Mouse (Mus musculus) CH12.LX (cell line): Measurements from ENCODE around the gene Map1b. TPM values are rescaled to one million over a fixed set of nuclear protein-coding genes. Genes with fewer than 3 reads are reported as not detected.

Source experiments
- DNase-seq: peaks from one replicate; pipeline ENCODE4 v3.0.0-alpha.2; 2013; ENCODE audit errors: extremely low read depth
- H3K27ac ChIP-seq: 2 replicates; pipeline ENCODE4 v1.5.1; 2012; ENCODE audit warnings: low read depth, mild to moderate bottlenecking, control low read depth, moderate library complexity; ENCODE audit not compliant: insufficient read depth
- H3K27me3 ChIP-seq: replicated peaks from 2 replicates; pipeline ENCODE3; 2012; ENCODE audit warnings: inconsistent platforms
- H3K36me3 ChIP-seq, 2 experiments: replicated peaks in 1 of 2; 2 replicates each; pipeline versions ENCODE3 to v1.6.1; 2012; ENCODE audit warnings: inconsistent platforms in 1 of 2, low read length in 1 of 2, mild to moderate bottlenecking in 1 of 2, mixed read lengths in 1 of 2, moderate library complexity in 1 of 2; ENCODE audit not compliant: control insufficient read depth in 1 of 2, insufficient read depth in 1 of 2
- H3K4me1 ChIP-seq, 2 experiments: 2 replicates each; pipeline ENCODE4 v1.6.1; 2012; ENCODE audit warnings: inconsistent platforms in 1 of 2, moderate library complexity in 1 of 2; ENCODE audit not compliant: insufficient read depth in 2 of 2, control insufficient read depth in 1 of 2
- H3K4me2 ChIP-seq: 2 replicates; pipeline ENCODE4 v1.6.1; 2012; ENCODE audit warnings: low read depth, mild to moderate bottlenecking, control low read depth; ENCODE audit not compliant: poor library complexity, insufficient read depth, severe bottlenecking
- H3K4me3 ChIP-seq, 3 experiments: fragments of 150-350 bp in 1 of 3; sonication (generic) in 1 of 3; replicated peaks in 1 of 3; 2 replicates each; pipeline versions ENCODE3 to v1.5.1; 2011 to 2012; ENCODE audit warnings: low read depth in 2 of 3, low read length in 2 of 3, mild to moderate bottlenecking in 2 of 3, moderate library complexity in 2 of 3, control low read depth in 1 of 3, improper control_type of control experiment in 1 of 3, inconsistent platforms in 1 of 3, mixed read lengths in 1 of 3; ENCODE audit not compliant: poor library complexity in 1 of 3
- H3K79me2 ChIP-seq: replicated peaks from 2 replicates; pipeline ENCODE4 v1.6.1; 2012; ENCODE audit warnings: mild to moderate bottlenecking, moderate library complexity; ENCODE audit not compliant: control insufficient read depth, poor library complexity, insufficient read depth, severe bottlenecking; ENCODE audit errors: extremely low read depth
- H3K9ac ChIP-seq: 2 replicates; pipeline ENCODE4 v1.6.1; 2012; ENCODE audit warnings: low read depth, mild to moderate bottlenecking, control low read depth, moderate library complexity; ENCODE audit not compliant: insufficient read depth
- H3K9me3 ChIP-seq: replicated peaks from 2 replicates; pipeline ENCODE3; 2012; ENCODE audit warnings: low read length, inconsistent platforms, mixed read lengths
- ELF1 ChIP-seq: IDR thresholded peaks from 2 replicates; pipeline ENCODE4 v1.6.1; 2014; ENCODE audit warnings: low read depth, mild to moderate bottlenecking, inconsistent platforms, low read length, improper control_type of control experiment
- EP300 ChIP-seq: IDR thresholded peaks from 2 replicates; pipeline ENCODE4 v1.6.1; 2011; ENCODE audit warnings: low read length, improper control_type of control experiment
- ETS1 ChIP-seq: conservative IDR thresholded peaks from 2 replicates; pipeline ENCODE4 v1.6.1; 2012; ENCODE audit warnings: low read depth, mild to moderate bottlenecking, inconsistent platforms, low read length, improper control_type of control experiment, moderate library complexity
- GABPA ChIP-seq: IDR thresholded peaks from 2 replicates; pipeline ENCODE4 v1.6.1; 2012; ENCODE audit warnings: low read depth, low read length, improper control_type of control experiment, inconsistent platforms; ENCODE audit not compliant: insufficient replicate concordance
- HCFC1 ChIP-seq: IDR thresholded peaks from 2 replicates; pipeline ENCODE4 v1.6.1; 2012; ENCODE audit warnings: low read depth, mild to moderate bottlenecking, inconsistent platforms, low read length, improper control_type of control experiment
- IRF4 ChIP-seq: IDR thresholded peaks from 2 replicates; pipeline ENCODE4 v1.6.1; 2014; ENCODE audit warnings: low read depth, mild to moderate bottlenecking, inconsistent platforms, low read length, improper control_type of control experiment
- JUN ChIP-seq: IDR thresholded peaks from 2 replicates; pipeline ENCODE4 v1.6.1; 2011; ENCODE audit warnings: low read depth, mild to moderate bottlenecking, low read length, improper control_type of control experiment, moderate library complexity; ENCODE audit not compliant: insufficient read depth
- MAX ChIP-seq: IDR thresholded peaks from 2 replicates; pipeline ENCODE4 v1.6.1; 2011; ENCODE audit warnings: low read length, improper control_type of control experiment
- MXI1 ChIP-seq: IDR thresholded peaks from 2 replicates; pipeline ENCODE4 v1.6.1; 2011; ENCODE audit warnings: mild to moderate bottlenecking, low read depth, low read length, improper control_type of control experiment
- MYC ChIP-seq: IDR thresholded peaks from 2 replicates; pipeline ENCODE4 v1.6.1; 2011; ENCODE audit warnings: low read depth, mild to moderate bottlenecking, improper control_type of control experiment, low read length
- NRF1 ChIP-seq: IDR thresholded peaks from 2 replicates; pipeline ENCODE4 v1.6.1; 2014; ENCODE audit warnings: low read depth, mild to moderate bottlenecking, inconsistent platforms, low read length, improper control_type of control experiment, moderate library complexity
- PAX5 ChIP-seq: IDR thresholded peaks from 2 replicates; pipeline ENCODE4 v1.6.1; 2012; ENCODE audit warnings: low read length, inconsistent platforms, mixed read lengths
- POLR2A ChIP-seq: IDR thresholded peaks from 2 replicates; pipeline ENCODE4 v1.6.1; 2011; ENCODE audit warnings: low read depth, mild to moderate bottlenecking, improper control_type of control experiment, low read length
- POLR2AphosphoS2 ChIP-seq: IDR thresholded peaks from 2 replicates; pipeline ENCODE4 v1.6.1; 2011; ENCODE audit warnings: low read depth, low read length, improper control_type of control experiment
- RAD21 ChIP-seq: IDR thresholded peaks from 2 replicates; pipeline ENCODE4 v1.6.1; 2011; ENCODE audit warnings: low read depth, mild to moderate bottlenecking, low read length, improper control_type of control experiment, moderate library complexity
- RCOR1 ChIP-seq: conservative IDR thresholded peaks from 2 replicates; pipeline ENCODE4 v1.6.1; 2012; ENCODE audit warnings: low read depth, mild to moderate bottlenecking, inconsistent platforms, low read length, improper control_type of control experiment
- SIN3A ChIP-seq: IDR thresholded peaks from 2 replicates; pipeline ENCODE4 v1.6.1; 2012; ENCODE audit warnings: low read length, improper control_type of control experiment, inconsistent platforms
- TBP ChIP-seq: conservative IDR thresholded peaks from 2 replicates; pipeline ENCODE4 v1.6.1; 2011; ENCODE audit warnings: low read depth, low read length, improper control_type of control experiment
- USF1 ChIP-seq: IDR thresholded peaks from 2 replicates; pipeline ENCODE4 v1.6.1; 2014; ENCODE audit warnings: low read depth, mild to moderate bottlenecking, inconsistent platforms, low read length, improper control_type of control experiment
- ZC3H11A ChIP-seq: IDR thresholded peaks from 2 replicates; pipeline ENCODE4 v1.6.1; 2012; ENCODE audit warnings: low read depth, mild to moderate bottlenecking, inconsistent platforms, low read length, improper control_type of control experiment
- ZKSCAN1 ChIP-seq: IDR thresholded peaks from 2 replicates; pipeline ENCODE4 v1.6.1; 2012; ENCODE audit warnings: low read depth, inconsistent platforms, low read length, improper control_type of control experiment, borderline replicate concordance
- ZMIZ1 ChIP-seq: IDR thresholded peaks from 2 replicates; pipeline ENCODE4 v1.6.1; 2012; ENCODE audit warnings: low read depth, mild to moderate bottlenecking, inconsistent platforms, low read length, improper control_type of control experiment
- dilution Hi-C: fragments of 300-500 bp; cut with MboI; formaldehyde crosslinking; loops from 2 replicates; pipeline ENCODE4 v1.14.3; 2020; ENCODE audit warnings: low sequenced_read_pairs; ENCODE audit not compliant: extremely low pct_unique_long_range_greater_than_20kb, extremely low pct_ligation_motif_present
- in situ Hi-C: fragments of 300-500 bp; cut with MboI; formaldehyde crosslinking; loops from 3 replicates; pipeline ENCODE4 v1.14.3; 2019; ENCODE audit warnings: low sequenced_read_pairs, low pct_ligation_motif_present, low pct_unique_long_range_greater_than_20kb, mixed read lengths
- polyA plus RNA-seq: library from polyadenylated mRNA; unstranded; fragments of >175 nt; gene quantifications from 2 replicates; pipeline ENCODE4 v1.2.1, GENCODE M21; 2012; ENCODE audit warnings: low read depth; ENCODE audit not compliant: insufficient read length
- total RNA-seq, 2 experiments: library from RNA; depleted of rRNA; stranded (reverse); fragments of 300-350 nt in 1 of 2; fragments of >200 nt in 1 of 2; gene quantifications; 2 replicates each; pipeline ENCODE4 v1.2.3; 2012 to 2014

The Map1b gene
- total and polyA plus RNA-seq, 3 experiments = 0.04 to 0.08 TPM; not detected in 1

- dilution Hi-C loops (no loop called here), in situ Hi-C loops (no loop called here)
- Histone ChIP-seq H3K27ac (no peak overlapping the region), H3K36me3 (no peaks in the 10 kb centered on the region), H3K9ac (no peak overlapping the region), H3K79me2 (no peaks in the 10 kb centered on the region), H3K27me3 (no peaks in the 10 kb centered on the region), H3K9me3 (no peaks in the 10 kb centered on the region), H3K4me3 (no peak overlapping the region), H3K4me2 (no peak overlapping the region), H3K4me1 (peaks cover 4 to 22% of the 10 kb centered on the region in 2 experiments)
- no peak for DNase-seq
- TF ChIP-seq HCFC1 (no peak), NRF1 (no peak), IRF4 (no peak), MYC (no peak), ZC3H11A (no peak), ETS1 (no peak), ELF1 (no peak), POLR2AphosphoS2 (no peak), PAX5 (no peak), MXI1 (no peak), ZKSCAN1 (no peak), EP300 (no peak), SIN3A (no peak), TBP (no peak), USF1 (no peak), MAX (no peak), POLR2A (no peak), GABPA (no peak), RCOR1 (no peak), RAD21 (no peak)
Measured at GRCm38 (mm10) chr13:99546832-99547231, 30.5 kb upstream of the Map1b start.

- no peak overlapping the region for H3K4me2 ChIP-seq
- no peaks in the 10 kb centered on the region for H3K79me2 ChIP-seq
- no peaks in the 10 kb centered on the region for H3K9me3 ChIP-seq
- H3K4me3 ChIP-seq = no peak overlapping the region
- TF ChIP-seq JUN (no peak), PAX5 (no peak), ZMIZ1 (no peak)
- no peak overlapping the region for H3K9ac ChIP-seq
- H3K27ac ChIP-seq = no peak overlapping the region
- no peaks in the 10 kb centered on the region for H3K36me3 ChIP-seq
- in situ Hi-C loops (no loop called here), dilution Hi-C loops (no loop called here)
- H3K4me1 ChIP-seq = peaks cover 4 to 20% of the 10 kb centered on the region in 2 experiments
- no peak for DNase-seq
- no peaks in the 10 kb centered on the region for H3K27me3 ChIP-seq
Measured at GRCm38 (mm10) chr13:99545201-99545600, 28.9 kb upstream of the Map1b start.
